Mouse (Mus musculus) lung, postnatal 4 days (tissue): ENCODE data around the gene Zfp46.
A peak's percentile ranks its signal among the peaks of the same experiment; 100 is the strongest.

Source experiments
- DNase-seq, 2 experiments: peaks; one replicate each; pipeline ENCODE4 v3.0.0; 2021

Gene Zfp46

DNA sequence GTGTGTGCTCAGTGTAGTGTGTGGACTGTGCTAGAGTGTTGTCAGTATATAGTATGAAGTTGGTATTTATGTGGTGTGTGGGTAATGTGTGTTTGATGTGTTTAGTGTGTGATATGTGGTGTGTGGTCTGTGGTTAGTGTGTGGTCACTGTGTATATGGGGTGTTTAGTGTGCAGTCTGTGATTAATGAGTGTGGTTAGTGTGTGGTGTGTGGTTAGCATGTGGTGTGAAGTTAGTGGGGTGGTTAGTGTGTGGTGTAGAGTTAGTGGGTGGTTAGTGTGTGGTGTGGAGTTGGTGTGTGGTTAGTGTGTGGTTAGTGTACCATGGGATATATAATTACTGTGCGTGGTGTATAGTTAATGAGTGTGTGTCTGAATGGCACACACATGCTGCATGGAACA lies 15.6 kb upstream of the Zfp46 start:
- DNase-seq, result no peak

DNA sequence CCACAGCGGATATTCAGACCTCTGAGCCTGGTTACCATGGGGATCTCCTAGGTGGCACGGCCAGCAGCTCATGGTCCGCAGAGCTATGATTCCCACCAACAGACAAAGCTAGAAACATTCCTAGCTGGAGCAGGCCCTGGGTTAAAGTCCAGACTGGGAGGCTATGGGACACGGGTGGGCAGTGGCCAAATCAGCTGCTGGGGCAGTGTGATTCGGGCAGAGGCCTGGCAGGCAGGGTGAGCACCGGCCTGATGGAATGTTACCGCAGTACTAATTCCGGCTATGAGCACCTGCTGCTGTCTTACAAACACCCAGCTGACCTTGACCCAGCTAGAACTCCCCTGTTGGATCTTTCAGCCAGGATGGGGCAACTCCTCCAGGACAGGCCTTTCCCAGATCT lies 13.8 kb upstream of the Zfp46 start:
- DNase-seq, result no peak

DNA sequence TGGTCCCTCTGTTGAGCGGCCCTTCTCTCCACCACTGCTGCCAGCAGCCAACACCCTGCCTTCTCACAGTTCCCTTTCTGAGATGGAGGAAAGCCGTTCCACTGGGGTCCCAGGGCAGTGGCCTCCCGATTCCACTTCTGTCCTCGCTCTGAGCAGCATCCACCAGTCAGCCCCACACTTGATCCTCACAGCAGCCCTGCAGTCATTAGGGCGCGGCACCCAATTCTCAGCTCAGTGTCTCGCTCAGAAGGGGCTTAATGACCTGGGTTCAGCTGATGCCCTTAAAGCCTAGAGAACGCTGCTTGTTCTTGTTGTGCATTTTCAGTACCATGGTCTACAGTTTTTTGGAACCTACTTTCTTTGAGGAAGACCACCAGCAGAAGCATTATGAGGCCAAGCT lies 3.4 kb upstream of the Zfp46 start:
- no peak for DNase-seq

DNA sequence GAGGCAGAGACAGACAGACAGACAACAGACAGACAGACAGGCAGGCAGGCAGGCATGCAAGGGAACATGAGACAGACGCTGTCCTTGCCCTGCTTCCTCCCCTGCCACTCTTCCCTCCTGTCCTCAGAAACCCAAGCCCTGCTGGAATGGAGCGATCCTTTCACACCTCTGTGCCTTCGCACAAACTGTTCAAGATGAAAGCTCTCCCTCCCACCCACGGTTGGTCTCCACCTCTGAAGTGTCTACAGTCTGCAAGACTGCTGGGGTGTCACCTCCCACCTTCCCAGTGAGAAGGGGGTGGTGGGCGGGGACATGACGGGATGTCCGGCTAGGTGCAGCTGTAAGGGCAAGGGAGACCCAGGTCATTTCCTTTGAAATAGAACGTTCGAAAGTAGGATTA lies 2.9 kb upstream of the Zfp46 start:
- DNase-seq, result no peak

DNA sequence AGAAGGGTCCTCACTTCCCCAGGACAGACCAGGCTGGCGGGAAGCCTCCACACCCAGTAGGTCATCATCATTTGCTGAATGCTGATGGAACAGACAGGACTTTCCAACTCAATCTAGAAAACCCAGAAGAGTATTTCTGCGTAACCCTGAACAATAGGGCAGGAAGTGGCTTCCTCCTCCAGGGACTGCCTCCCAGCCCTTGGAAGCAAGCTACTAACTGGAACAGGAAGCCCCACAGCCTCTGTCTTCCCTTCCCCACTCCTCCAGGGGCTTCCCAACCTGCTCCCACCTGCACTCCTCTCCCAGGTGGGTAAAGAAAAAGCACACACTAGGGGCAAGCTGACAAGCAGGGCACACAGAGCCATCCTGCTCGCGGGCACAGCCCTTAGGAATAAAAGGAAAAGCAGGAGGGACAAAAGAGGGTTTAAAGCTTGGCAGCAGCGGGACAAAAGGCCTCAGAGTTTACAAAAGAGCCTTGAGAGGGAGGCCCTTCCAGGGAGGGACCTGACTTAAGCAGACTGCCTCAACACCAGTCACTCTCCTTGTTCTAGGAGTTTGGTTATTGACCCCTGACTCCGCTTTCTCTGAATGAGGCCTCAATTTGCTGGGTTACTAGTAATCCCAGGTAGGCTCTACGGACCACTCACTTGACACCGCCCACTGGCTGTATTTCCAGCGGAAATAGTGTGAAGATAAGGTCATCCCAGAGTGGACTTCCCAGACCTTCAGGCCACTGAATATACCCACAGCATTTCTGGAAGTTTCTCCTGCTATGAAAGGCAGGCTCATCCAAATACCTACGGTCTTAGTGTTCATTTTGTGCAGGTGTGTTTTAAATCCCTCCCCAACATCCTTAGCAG lies 1.6 kb upstream of the Zfp46 start:
- peak; percentile 41 to 45 for DNase-seq

DNA sequence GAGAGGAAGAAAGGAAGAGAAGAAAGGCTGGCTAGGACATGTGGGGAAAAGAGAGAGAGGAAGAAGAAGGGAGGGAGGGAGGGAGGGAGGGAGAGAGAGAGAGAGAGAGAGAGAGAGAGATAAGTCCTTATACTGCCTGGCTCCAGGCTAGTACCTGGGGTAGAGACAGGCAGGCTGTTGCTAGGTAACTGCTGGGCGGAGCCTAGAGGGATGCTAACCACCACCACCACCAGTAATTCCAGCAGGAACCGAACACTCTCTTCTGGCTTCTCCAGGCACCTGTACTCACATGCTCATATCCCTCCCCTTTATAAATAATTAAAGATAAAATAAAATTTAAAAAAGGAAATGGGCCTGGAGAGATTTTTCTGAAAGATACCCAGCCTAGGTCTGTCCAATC lies 700 bp upstream of the Zfp46 start:
- DNase-seq, result no peak

DNA sequence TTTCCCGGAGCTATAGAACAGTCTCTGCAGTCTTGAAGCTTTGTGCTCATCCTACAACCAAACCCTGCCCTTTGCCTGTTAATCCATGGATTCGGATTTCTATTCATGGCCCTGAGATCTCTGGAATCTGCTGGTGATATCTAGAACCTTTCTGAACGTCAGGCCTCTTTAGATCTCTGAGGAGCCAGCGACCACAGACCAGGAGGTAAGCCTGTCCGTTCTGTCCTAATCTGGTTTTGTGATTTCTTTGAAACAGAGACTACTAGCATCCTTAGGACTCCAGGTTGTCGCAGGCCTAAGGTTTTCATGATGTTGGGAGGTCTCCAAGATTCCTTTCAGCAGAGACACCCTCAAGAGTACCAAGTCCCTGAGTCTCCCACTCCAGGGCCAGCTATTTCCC lies 408 bp downstream of the Zfp46 start:
- no peak for DNase-seq

DNA sequence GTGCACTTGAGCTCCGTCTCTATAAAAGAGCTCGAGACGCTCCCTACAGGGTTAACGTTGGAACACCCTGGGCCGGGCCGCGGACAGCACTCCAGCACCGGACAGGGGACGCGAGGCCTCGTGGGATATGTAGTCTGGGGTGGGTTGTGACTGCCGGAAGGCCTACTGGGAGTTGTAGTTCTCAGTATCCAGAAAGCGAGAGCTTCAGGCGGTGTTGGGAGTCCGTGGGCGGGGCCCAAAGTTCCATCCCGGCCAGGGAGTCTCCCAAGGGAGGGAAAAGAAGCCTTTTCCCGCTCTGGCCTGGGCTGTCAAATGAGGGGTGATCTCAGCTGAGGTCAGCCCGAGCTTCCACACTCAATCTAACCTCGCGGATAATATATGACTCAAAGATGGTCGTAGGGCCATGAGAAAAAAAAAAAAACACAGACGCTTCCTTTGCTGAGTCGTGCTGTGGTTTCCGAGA lies 896 bp downstream of the Zfp46 start:
- peak; percentile 95 to 98 for DNase-seq

DNA sequence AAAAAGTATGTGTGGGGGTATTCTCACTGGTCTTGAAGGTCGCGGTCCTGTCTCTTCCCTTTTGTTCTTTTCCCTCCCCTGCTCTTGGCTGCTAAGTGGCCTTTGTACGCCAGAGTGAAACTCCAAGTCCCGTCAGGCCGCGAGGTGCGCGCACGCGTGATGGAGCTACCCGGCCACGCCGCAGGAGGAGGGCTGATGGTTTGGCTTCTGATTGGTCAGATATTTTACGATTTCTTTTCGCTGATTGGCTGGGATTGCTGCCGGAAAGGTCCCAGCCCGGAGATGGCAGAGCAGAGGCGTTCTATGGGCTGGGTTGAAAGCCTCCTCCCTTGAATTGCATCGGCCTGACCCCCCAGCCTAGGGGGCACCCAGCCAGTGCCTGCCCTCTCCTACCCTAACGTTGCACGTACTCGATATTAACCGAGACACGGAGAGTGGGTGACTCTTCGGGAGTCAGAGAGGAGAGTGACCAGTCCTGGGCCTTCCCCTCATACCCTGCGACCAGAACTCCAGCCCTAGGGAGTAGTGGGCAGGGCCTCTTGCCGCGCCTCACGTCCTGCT lies 1.4 kb downstream of the Zfp46 start:
- peak; percentile 96 to 98 for DNase-seq

DNA sequence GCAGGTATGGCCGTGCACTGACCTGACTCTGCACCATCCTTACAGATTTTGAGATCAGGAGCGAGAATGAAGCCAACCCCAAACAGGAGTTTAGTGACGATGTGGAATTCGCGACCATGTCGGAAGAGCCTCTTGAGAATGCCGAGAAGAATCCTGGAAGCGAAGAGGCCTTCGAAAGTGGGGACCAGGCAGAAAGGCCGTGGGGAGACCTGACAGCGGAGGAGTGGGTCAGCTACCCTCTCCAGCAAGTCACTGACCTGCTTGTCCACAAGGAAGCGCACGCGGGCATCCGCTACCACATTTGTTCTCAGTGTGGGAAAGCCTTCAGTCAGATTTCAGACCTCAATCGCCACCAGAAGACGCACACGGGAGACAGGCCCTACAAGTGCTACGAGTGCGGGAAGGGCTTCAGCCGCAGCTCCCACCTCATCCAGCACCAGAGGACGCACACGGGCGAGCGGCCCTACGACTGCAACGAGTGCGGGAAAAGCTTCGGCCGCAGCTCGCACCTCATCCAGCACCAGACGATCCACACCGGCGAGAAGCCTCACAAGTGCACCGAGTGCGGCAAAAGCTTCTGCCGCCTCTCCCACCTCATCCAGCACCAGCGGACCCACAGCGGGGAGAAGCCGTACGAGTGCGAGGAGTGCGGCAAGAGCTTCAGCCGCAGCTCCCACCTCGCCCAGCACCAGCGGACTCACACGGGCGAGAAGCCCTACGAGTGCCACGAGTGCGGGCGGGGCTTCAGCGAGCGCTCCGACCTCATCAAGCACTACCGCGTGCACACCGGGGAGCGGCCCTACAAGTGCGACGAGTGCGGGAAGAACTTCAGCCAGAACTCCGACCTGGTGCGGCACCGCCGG lies 5.7 kb downstream of the Zfp46 start:
- no peak for DNase-seq

DNA sequence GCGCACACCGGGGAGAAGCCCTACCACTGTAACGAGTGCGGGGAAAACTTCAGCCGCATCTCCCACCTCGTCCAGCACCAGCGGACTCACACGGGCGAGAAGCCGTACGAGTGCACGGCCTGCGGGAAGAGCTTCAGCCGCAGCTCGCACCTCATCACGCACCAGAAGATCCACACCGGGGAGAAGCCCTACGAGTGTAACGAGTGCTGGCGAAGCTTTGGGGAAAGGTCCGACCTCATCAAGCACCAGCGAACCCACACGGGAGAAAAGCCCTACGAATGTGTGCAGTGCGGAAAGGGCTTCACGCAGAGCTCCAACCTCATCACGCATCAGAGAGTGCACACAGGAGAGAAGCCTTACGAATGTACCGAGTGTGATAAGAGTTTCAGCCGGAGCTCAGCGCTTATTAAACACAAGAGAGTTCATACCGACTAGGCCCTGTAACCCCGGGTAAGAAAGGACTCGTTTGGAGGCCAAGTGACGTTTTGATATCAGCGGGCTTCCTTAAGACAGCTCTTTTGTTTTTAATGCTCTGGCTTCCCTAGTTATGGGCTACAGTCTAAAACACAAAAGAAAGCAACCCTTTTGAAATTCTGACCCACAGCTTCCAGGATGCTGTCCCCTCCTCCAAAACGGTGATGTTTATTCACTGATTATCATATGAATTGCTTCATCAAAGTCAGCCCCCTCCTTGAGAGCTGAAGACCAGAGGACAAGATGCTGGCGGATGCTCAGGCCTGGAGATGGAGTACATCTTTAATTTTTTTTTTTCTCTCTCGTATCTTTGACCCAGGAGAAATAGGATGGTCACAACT lies 6.5 kb downstream of the Zfp46 start:
- DNase-seq, result no peak

DNA sequence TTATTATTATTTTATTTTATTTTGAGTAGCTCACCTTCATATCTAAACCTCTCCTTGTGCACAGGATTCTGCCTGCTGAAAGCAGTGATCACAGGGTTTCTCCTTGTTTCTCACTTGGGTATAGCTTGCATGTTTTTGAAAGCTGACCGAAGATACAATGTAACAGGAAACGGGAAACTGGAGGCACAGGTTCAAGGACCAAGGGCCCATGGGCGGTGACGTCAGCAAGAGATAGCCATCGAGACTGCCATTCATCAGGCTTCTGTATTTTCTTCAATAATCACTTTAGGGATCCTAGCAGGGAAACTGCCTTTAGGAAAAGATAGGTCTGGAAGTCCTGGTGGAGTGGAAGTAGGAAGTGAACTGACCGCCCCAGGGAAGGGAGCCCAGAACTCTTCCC lies 7.2 kb downstream of the Zfp46 start:
- DNase-seq, result no peak

DNA sequence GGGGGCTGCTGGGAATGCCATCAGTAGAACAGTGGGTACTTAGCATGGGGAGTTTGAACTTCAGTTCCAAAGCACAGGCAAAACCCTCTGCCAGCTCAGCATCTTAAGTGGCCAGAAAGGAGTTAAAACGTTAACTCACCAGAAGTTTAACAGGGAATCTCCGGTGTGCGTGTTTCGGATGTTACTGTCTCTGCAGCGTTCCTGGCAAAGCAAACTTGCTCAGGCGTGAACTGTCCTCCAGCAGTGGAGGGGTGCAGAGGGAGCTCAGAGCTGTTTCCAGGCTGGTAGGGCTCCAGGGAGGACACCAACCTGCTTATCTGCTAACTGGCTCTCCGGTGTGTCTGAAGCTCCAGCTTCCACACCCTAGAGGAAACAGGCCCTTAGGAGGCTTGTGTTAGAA lies 11.5 kb downstream of the Zfp46 start:
- no peak for DNase-seq

DNA sequence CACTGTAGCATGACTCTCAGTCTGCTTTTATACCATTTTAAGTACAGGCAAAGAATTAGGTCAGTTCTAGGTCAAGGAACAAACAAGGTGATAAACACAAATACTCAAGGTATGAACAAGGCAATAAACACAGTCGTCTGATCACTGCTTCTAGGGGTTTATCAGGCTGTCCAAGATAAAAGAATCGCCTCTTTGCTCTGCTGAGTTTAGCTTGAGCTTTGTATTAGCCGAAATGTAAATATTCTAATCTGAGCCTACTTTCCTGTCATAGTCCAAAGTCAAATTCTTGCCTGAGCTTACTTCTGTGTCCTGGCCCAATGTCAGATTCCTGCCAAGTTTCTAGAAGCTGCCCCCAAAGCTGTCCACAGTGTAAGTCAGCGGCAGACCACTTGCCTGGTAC lies 18.0 kb downstream of the Zfp46 start:
- DNase-seq, result no peak

DNA sequence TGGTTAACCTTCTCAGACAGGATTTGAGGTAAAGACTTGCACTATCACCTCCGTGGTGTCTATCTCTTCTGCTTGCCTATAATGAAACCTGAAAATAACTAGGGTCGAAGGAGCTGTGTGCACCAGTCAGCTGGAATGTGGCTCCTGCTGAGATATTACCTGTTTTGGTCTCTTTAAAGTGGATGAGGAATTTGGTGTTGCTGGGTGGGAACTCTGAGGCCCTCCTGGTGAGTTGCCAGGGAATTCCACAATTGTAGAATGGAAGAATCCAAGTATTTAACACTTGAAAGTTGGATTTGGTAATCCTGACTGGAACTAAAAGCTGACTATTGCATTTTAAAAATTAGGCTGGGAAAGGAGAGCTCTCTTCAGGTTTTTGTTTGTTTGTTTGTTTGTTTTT lies 19.7 kb downstream of the Zfp46 start:
- peak; percentile 44 to 45 for DNase-seq

DNA sequence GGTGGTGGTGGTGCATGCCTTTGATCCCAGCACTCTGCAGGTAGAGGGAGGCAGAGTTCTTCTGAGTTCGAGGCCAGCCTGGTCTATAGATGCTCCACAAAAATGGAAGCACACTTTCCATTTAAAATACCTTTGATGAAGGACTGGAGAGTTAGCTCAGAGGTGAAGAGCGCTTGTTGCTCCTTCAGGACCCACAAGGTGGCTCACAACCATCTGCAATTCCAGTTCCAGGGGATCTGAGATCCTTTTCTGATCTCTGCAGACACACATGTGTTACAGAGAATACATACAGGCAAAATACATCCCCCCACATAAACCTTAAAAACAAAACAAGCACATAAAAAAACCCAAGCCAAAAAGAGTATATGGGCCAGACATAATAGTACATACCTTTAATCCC lies 23.9 kb downstream of the Zfp46 start:
- DNase-seq, result no peak

DNA sequence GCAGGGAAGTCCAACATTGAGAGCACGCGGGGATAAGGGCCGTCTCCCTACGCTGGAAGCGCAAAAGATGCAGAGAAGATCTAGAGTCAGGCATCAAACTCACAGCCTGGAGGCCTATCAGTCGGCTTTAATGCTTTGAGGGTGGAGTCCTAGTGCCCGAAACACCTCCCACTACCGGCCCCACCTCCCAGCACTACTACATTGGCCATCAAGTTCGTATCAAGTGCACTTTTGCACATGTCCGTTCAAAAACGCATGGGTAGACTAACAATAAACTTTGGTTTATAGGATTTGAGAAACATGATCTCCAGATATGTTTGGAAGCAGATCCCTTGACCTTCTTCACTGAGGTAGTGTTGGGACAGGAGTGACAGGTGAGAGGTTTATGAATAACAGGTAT lies 25.3 kb downstream of the Zfp46 start:
- peak; percentile 67 to 68 for DNase-seq

DNA sequence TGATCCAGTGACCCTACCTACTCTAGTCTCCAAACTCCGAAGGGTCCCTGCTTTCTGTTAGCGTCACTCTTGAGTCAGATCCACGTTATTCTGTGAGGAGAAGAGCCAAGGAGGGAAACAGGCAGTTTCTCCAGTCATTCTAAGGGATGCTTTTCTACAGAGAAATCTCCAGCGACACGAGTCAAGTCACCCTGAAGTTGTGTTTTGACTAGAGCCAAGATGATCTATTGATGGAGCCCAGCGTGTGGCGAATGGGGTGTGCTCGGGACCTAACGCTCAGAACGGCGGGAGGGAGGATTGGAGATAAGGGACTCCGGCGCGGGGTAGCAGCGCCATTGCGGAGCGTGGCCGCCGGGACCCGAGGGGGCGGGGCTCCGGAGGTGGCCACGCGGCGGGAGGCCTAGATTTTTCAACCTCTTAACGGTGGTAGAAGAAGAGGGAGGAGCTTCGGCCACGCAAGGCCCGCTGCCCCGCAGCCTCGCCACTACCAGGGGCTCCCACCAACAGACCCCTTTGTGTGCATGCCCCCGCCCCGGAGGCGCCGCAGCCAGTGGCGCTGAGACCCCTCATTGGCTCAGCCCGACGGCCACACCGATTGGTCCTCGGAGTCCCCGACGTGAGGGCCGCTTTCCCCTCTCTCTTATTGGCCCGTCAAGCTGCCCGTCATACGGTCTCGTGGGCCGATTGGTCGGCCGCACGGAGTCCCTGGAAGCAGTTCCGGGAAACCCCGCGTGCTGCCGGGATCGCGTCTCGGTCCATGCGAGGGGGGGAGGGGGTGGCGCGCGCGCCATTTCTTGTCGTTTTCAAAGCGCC lies 26.0 kb downstream of the Zfp46 start, which contains the start of gene Hnrnpr:
Gene Hnrnpr (plus strand): TSS at position 714 of the 813 bp plus-strand sequence.
- peak; percentile 100 for DNase-seq

DNA sequence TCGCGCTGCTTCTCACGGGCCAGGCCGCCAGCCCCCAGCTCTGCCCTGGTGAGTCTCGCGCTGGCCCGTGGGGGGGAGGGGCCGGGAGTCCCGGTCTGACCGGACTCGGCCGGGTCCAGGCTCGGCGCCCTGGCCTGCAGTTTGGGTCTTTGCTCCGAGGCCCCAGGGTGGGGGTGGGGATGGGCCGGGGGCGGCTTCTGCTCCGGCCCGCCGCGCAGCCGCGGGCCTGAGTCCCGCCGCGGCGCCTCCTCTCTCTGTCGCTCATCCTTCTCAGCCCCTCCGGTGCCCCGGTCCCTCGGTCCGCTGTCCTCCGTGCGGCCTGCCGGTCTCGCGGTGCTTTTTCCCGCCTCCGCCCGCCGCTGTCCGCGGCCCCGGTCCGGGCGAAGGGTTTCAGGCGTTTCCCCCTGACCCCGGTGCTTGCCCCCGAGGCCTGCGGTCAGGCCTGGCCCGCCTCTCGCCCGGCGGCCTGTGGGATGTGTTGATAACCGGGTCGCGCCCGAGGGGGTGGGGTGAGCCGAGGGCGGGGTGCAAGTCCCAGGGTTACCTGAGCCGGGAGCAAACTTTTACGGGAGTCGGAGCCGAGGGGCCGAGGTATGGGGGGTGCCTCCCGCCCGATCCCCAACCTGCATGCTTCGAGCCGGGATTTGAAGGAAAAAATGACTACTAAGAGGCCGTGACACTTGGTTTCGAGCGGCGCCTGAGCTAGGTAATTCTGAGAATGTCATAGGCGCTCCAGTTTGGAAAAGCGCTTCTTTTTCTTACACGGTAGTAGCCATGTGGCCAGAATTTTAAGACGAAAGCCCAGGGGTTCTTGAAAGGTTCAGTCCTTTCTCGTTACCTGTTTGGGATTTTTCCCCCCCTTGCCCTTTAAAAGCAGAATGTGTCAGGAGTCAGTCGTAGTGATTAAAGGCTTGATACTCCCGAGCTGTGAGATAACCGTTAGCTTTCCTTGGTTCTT lies 26.8 kb downstream of the Zfp46 start:
- peak; percentile 69 to 70 for DNase-seq

DNA sequence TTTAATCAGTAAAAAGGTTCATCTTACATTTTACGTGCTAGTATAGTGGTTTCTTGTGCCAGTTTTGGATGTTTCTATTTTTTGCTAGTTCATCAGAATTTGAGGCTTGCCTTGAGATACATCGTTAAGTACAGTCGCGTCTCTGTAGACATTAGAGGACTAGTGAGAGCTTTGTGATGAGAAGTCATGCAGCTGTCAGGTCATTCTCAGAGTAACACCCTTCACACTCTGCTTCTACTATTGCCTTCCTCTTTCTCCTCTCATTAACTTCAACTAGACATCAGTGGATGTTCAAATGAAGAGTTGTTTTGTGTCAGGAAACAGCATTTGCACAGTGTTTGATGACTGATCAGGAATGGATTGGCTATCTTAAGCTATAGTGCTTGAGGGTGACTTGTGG lies 28.1 kb downstream of the Zfp46 start:
- no peak for DNase-seq

DNA sequence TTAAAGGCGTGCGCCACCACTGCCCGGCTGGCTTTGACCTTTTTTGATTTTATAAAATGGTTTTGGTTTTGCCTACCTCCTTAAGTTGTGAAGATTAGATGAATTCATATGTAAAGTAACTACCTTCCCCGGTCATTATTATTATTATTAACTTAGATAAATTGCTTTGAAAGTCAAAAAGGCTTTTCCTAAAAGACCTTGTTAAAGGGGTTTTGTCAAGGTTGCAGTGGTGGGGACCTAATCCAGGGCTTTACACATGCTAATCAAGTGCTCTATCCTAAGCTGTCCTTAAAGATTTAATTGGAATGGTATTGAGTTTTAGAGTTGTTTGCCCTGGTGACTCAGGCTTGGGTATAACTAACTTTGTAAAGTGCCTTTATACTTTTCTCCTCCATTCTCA lies 33.2 kb downstream of the Zfp46 start:
- DNase-seq, result no peak
